Mouse (Mus musculus) layer of hippocampus, postnatal 14 days (tissue): ENCODE data around the gene Col5a1. TPM values are rescaled to one million over a fixed set of nuclear protein-coding genes. Genes with fewer than 3 reads are reported as not detected.

Experiments
- DNase-seq, 2 experiments: peaks; one replicate each; pipeline ENCODE4 v3.0.0; 2021 to 2022; ENCODE audit warnings: low spot score in 2 of 2, mixed read lengths in 1 of 2
- total RNA-seq, 2 experiments: library from RNA; stranded (reverse); gene quantifications; 2 replicates each; pipeline ENCODE4 v1.2.3; 2021

Gene Col5a1
- total RNA-seq, 2 experiments from 2014 or later = 5.9 to 6.1 TPM

DNA sequence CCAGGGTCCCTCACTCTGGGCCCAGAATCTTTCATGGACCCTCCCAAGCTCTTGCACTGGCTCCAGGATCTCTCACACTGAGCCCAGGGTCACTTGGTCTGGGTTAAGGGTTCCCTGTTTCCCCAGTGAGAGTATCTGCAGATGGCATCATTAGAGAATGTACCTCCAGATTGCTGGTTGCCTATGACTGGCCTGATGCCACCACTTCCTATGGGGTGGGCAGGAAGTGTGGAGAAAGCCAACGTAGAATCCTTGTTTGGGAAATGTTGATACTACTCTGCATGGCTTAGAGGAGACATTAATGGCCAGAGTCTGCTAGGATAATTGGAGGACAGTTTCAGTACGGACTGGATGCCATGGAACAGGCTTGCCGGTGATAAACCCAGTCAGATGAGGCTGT is 76.2 kb downstream of the Col5a1 start:
- no peak for DNase-seq

DNA sequence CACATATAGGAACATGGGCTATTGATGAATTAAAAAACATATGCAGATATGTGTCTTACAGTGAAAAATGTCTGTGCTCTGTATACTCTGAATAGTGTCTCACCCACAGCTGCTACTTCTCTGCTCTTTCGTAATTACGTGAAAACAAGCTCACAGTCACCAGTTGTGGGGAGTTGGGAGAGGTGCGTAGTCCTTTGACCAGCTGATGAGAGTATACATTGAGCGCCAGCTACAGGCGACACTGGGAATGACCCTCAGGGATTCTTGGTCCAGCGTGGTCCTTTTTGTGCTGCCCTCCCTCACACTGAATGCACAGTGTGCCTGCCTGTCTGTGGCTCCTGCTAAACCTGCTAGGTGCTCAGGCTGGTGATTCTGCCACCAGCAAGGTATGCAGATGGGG is 82.9 kb downstream of the Col5a1 start:
- no peak for DNase-seq

DNA sequence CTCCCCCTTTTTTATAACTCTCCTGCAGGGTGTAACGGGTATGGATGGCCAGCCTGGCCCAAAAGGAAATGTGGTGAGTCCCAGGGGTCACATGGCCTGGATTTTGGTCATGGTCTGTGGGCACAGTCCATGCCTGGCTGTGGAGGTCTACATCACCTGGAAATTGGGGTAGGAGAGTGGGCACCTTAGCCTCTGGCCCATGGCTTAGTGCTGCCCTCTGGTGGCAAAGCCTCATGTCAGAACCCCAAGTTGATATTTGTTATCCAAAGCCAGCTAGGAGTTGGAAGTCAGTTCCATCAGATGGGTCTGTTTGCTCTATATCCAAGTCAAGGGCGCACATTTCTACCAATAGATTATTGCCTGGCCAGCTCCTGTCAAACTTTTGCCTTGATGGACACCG is 87.6 kb downstream of the Col5a1 start:
- DNase-seq = peak; percentile 48 to 52

DNA sequence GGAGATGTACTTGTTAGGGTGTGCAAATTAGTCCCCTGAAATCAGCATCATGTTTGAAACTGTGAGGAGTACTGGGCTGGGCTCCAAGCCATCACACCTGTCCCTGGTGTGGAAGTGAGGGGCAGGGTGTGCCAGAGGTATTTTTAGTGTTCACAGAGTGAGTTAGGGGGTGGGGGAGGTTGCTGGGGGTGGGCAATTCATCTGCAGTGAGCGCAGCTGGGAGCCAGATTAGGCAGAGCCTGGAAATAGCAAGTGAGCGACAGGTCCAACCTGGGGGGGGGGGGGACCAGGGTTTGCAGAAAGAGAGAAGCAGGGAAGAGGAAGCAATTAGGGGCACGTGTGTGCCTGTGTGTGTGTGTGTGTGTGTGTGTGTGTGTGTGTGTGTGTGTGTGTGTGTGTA is 89.6 kb downstream of the Col5a1 start:
- no peak for DNase-seq

DNA sequence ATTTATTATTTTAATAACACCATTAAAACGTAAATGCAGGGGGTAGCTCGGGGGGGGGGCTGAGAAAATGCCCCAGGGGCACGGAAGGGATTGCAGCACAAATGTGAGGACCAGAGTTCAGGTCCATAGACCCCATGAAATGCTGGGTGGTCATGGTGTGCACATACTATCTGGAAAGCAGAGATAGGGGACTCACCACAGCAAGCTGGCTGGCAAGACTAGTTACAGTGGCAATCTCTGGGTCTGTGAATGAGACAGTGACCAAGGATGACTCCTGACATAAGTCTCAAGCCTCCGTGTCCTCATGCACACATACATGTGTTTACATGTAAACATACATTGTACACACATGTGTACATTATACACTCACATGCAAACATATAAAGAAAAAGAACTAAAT is 90.3 kb downstream of the Col5a1 start:
- no peak for DNase-seq

DNA sequence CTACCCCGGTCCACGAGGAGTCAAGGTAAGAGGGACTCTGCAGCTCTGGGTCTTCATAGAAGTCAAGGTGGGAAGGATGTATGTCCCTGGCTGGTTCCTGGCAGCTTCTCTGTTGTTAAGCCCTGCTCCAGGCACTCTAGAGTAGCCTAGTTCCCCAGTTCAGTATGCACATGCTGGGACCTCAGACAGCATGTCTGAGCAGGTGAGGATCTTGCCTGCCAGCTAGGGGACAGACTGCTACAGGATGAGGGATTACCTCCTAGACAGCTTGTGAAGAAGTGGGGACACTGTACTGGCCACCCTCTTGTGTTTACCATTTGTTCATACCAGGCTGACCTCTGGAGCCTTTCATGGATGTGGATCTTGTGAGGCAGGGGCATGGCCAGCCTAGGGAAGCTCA is 94.8 kb downstream of the Col5a1 start:
- no peak for DNase-seq

DNA sequence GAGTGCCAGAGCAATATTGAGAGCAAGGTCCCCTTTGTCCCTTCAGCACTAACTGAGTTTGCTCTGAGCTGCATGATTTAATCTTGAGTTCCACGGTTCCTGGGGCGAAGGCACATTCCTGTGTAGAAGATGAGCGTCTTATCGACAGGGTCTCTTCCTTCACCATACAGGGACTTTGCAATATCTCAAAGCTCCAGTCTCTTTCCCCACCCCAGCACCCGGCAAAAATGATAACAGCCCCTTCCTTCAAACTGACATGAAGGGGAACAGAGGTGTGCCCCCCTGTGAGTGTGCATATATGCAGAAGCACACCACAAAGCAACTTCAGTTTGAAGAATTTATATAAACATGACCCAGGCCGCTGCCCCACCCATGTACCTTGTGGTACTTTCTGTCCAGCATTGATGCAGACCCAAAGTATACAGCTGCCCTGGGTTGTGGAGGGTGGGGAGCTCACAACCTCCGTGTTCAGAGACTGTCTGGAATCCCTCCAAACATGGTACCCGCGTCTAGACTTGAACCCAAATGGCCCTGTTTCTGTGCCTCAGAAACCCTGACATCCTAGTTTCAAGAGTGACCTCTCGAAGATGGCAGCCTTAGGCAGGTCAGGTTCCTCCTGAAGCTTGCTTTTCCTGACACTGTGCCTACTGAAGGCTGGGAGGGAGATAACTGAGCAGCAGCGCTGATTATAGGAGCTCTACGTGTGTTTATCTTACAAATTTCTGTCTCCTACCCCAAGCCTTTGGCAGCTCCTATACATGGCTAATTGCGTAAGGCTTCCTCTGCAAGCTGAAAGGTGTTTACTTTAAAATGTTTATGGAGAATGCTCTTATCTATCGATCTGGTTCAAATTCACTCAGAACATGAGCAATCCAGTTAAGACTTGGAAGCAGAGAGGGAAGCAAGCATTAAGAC is 95.7 kb downstream of the Col5a1 start:
- no peak for DNase-seq

DNA sequence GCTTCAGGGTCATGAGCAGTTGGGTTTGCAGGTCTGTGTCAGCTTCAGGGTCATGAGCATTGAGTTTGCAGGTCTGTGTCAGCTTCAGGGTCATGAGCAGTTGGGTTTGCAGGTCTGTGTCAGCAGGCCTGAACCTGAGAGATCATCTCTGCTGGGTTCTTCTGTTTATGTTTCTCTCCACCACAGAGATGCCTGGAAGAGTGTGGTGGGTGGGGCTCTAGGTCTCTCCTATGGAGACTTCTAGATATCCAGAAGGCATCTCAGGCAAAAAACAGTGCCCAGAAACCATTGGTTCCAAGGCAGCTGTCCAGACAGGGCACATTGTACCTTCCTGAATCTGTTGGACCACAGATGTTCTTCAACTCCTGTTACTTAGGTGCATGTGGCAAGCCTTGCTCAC is 96.9 kb downstream of the Col5a1 start:
- no peak for DNase-seq

DNA sequence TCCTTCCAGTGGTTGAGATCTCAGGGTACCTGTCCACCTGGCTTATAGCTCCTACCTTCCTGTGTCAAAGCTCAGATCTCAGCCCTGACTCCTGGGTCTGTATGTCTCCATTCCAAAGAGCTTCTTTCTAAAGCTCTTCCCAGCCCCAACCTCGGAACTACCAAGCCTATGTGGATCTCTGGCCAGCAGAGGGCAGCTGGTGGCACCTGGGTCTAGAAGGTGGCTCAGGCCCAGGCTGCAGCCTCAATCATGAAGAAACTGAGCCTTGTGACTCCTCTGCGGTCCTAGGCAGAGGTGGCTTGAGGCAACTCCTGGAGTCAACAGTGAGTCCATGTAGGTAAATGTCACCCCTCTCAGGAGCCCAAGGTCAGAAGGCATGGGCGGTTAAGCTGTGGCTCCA is 97.7 kb downstream of the Col5a1 start:
- DNase-seq = peak in 1 of 2 experiments; percentile 24

DNA sequence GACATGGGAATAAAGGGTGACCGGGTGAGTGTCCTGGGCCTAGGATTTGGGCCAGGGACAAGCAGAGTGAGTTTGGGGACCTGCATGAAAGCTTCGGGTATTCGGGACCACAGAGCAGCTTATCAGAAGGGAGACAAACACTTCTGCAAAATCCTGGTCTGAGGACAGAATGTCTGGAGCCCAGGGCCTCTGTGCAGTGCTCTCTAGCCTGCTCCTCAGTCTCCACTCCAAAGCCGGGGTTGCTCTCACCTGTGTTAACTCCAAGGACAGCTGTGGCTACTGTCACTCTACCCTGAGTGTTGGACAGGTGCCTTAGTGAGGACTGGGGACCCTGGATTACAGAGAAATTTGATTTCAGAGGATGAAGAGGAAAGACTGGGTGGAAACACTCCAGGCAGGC is 100.5 kb downstream of the Col5a1 start:
- DNase-seq = no peak

DNA sequence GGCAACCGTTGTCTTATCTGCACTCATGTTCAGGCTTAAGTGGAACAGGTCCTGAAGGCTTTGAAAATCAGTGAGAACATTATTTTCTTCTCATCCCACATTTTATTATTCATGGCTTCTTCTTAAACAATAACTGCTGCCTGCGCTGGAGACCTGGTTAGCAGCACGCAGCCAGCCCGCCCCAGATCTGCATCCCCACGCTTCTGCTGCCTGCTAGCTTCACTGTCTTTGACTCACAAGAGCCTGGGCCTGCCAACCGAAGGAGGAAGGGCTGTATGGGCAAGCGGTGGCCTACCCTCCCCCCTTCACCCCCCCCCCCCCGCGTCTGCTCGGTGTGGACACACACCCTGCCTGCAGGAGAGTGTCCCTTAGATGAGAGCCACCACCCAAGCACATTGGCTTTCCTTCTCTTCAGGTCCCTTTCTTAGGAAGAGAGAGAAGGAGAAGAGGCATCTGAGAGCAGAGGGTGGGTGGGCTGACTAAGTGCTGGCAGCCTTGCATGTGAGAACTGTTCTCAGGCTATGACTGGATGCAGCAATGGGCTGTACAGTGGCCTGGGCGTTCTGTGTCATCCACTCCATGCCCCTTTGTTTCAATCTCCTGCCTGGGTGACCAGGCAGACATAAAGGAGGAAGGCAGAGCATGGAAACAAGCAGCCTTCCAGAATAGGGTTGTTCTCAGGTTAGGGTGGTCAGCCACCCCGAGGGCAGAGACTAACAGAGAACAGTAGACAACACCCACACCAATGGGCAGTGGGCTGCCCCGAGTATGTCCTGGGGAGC is 104.4 kb downstream of the Col5a1 start:
- no peak for DNase-seq

DNA sequence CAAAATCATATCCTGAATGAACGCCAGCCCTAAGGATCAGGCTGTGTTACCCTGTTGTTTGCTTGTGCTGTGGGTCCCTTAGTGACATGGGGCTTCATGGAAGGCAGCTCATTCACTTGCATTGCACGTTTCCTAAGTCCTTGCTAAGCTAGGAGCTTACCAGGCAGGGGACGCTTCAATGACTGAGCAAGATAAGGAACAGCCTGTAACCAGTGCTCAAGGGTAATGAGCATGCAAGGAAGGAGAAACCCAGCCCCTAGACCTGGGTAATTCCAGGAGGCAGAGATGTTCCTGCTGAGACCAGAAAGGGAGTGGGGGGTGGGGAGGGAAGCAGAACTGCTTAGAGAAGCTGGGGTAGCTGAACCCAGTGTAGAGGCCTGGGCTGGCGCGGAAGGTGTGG is 107.2 kb downstream of the Col5a1 start:
- DNase-seq = no peak

DNA sequence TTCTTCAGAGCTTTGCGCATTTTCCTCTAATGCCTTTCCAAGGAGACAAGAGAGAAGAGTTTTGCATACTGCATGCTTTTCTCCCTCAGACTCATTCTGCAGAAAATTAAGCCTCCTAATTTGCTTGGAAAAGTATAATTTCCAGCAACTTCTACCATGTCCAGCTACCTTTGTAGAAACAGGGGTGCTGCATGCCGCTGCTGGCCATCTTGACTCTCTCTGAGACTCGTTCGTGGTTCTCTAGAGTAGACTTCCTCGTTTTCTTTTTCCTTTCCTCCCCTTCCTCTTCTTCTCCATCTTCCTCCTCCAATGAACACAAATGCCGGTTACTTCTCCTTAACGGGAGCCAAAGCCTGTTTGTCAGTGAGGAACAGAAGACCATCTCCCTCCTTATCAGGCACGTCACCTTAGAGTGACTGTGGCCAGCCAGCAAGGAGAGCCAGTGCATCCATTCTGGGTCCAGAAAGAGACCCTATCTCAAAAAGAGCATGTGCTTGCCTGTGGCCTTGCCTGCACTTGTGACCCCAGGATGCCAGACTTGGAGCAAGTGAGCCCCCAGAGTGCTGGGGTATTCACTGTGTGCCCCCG is 113.9 kb downstream of the Col5a1 start:
- no peak for DNase-seq

DNA sequence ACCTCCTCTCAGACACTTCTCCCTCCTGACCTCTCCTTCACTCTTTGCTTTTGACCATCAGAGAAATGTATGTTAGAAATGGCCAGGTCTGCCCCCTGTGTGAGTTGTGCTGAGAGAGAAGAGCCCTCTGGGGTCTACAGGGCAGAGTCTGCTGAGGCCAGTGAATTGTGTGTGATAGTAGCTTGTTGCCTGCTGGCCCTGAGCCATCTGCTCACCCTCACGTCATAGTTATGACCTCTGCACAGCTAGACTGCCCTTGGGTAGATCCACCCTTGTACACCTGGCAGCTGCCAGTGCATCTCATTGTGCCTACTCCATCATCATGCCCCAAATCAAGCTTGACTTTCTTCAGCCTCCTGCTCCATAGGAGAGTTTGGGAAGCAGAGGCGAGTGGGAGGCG is 114.4 kb downstream of the Col5a1 start:
- no peak for DNase-seq

DNA sequence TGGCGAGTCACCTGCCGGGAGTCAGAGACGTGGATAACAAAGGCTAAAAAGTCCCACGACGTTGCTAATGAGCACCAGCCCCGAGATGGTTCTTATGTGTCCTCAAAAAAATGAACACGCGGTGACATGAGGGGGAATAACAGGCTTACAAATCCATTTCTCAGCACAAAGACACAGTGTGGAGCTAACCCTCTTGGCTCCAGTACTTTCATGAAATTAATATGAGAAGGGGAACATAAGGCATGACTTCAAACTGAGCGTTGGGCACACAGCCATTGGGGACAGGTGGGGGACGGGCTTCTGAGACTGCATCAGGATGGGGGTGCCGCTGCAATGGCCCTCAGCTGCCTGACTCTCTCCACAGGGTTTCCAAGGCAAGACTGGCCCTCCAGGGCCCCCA is 115.0 kb downstream of the Col5a1 start:
- DNase-seq = peak in 1 of 2 experiments; percentile 28

DNA sequence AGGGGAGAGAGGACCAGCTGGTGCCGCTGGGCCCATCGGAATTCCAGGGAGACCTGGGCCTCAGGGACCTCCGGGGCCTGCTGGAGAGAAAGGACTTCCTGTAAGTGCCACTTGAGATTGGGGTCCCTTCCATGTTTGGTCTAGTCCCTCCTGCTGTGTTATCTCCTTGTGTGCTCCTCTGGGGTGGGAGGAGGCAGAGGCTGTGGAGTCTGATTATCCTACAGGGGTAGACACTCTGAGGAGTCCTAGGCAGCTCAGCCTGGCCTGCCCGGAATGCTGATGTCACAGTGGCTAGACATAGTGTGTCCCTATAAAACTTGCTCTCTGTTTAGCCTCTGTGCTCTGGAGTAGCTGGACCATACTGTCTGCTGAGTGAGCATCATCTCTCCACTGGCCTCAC is 119.0 kb downstream of the Col5a1 start:
- DNase-seq = no peak

DNA sequence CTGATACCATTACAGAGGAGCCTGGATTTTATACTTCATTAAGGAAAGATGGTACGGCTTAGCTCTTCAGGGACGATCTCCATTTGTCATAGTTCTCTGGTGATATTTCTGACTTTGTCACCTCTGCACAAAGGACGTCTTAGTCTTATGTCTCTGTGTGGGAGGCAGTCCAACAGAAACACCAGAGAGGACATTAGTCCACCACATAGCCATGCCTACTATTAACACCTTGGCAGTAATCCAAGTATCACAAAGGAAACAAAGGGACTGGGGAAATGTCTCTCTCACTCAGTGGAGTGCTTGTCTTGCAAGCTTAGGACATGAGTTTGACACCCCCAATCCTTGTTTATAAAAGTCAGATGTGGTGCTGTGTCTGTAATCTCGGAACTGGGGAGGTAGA is 122.0 kb downstream of the Col5a1 start:
- peak in 1 of 2 experiments; percentile 19 for DNase-seq

DNA sequence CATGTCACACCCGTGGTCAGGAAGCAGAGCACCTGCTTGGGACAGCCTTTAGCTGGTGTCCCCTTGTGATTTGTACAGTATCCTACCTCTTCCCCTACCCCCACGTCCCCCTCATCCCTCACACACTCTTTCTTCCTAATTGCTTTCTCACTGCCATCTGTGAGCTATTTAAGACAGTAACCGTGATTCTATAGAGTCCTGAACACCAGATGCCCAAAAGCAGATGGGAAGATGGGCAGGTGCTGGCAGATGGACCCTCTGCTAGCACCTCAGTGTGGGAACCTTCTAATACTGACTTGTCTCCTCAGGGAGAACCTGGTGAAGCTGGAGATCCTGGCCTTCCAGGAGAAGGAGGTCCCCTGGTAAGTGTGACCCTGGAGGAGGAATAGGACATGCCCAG is 126.1 kb downstream of the Col5a1 start:
- no peak for DNase-seq

DNA sequence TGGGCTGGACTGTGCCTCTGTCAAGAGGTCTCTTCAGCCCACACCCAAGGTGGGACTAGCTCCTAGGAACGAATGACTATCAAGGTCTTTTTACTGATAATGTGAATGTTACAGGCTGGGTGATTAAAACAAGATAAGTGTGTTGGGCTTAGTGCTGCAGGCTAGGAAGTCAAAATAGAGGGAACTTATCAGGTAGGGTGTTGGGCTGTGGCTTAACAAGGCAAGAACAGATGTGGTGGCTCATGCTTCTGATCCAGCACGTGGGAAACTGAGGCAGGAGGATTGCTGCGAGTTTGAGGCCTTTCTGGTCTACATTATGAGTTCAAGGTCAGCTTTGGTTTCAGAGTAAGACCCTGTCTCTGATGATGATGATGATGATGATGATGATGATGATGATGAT is 128.6 kb downstream of the Col5a1 start:
- no peak for DNase-seq

DNA sequence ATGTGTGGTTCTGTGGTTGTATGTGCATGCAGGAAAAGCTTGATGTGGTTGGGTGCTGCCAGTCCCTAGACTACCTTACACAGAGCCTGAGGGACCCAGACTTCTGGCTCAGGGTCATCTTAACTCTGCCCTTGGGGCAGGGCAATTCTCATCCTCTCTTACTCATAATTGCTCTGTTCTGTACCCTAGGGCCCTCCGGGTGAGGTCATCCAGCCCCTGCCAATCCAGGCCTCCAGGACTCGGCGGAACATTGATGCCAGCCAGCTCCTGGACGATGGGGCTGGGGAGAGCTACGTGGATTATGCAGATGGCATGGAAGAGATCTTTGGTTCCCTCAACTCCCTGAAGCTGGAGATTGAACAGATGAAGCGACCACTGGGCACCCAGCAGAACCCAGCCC is 138.2 kb downstream of the Col5a1 start:
- DNase-seq = no peak

DNA sequence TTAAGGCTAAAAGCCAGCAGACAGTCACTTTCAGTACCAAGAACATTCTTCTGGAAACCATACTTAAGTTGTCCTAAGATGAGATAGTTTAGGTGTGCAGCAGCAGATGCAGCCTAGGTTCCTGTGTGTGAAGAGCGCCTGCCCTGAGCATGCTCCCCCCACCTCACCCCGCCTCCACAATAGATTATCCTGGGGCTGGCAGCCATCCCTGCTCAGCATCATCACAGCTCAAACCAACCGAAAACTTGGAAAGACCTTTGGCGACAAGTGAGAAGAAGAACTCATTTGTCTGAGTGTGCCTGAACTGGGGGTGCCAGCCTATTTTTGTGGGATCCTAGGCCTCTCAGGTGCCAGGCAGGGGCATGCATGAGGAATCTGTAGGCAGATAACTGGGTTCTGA is 139.6 kb downstream of the Col5a1 start:
- DNase-seq = no peak

DNA sequence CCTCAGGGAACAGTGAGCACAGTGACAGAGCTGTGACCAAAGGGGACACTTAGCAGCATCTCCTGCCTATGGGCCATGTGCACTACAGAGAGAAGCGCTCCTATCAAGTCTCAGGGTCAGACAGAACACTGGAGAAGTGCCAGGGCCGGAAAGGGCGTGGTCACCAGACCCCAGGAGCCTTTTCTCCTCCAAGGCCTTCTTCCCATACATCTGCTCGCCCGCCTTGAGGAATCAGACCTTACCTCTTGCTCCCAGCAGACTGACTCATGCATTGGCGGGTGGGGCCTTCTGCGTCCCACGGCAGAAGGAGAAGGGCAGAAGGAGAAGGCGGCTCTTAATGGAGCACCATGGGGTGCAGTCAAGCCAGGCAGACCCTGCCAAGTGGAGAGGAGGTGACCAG is 145.6 kb downstream of the Col5a1 start:
- no peak for DNase-seq
